Mouse (Mus musculus): ENCODE data around the gene Scfd1. TPM values are rescaled to one million over a fixed set of nuclear protein-coding genes. Genes with fewer than 3 reads are reported as not detected.

The Scfd1 gene
- polyA plus RNA-seq, 2 experiments: 17.8 to 40.4 TPM

- no peak for ATAC-seq (ENCODE audit: insufficient read depth)
- H3K36me3 ChIP-seq (replicated peaks; ENCODE audit: control insufficient read depth, insufficient read depth, low read depth): peaks cover 5% of the 10 kb centered on the region
These were observed 60.2 kb downstream of the Scfd1 start for GRCm38 (mm10) chr12:51437541-51437940.

GRCm38 (mm10) chr12:51438311-51438710, 61.0 kb downstream of the Scfd1 start:
- H3K27ac ChIP-seq: no peak overlapping the region
- DNase-seq (ENCODE audit: low read depth in 3 of 3, low spot score in 3 of 3): no peak
- H3K27me3 ChIP-seq (ENCODE audit: control insufficient read depth, insufficient read depth, low read length): no peaks in the 10 kb centered on the region
- H3K4me2 ChIP-seq (ENCODE audit: low read depth): no peak overlapping the region
- 45% methylated on average over 2 of the region's 2 CpGs for WGBS (ENCODE audit: insufficient replicate concordance)
- no peak overlapping the region for H3K9ac ChIP-seq (replicated peaks)
- H3K4me1 ChIP-seq (replicated peaks; ENCODE audit: control insufficient read depth in 2 of 2, insufficient read depth in 2 of 2, low read length in 1 of 2): no peaks in the 10 kb centered on the region
- ATAC-seq (ENCODE audit: insufficient read depth): no peak
- TF ChIP-seq EP300 (IDR thresholded peaks at IDR 0.05; ENCODE audit: low read depth): no peak
- TF ChIP-seq CTCF (IDR thresholded peaks at IDR 0.05; ENCODE audit: low read depth): no peak
- peaks cover 5% of the 10 kb centered on the region for H3K36me3 ChIP-seq (replicated peaks; ENCODE audit: control insufficient read depth, insufficient read depth, low read depth)
- no peak overlapping the region for H3K4me3 ChIP-seq (ENCODE audit: insufficient read depth in 1 of 2, low read depth in 2 of 2, low read length in 2 of 2)
- H3K9me3 ChIP-seq (ENCODE audit: control insufficient read depth, low read length): no peaks in the 10 kb centered on the region

More at GRCm38 (mm10) chr12:51437541-51437940, 60.2 kb downstream of the Scfd1 start:
- Histone ChIP-seq H3K27me3 (ENCODE audit: control insufficient read depth, insufficient read depth, low read length) (no peaks in the 10 kb centered on the region), H3K27ac (no peak overlapping the region), H3K4me2 (ENCODE audit: low read depth) (no peak overlapping the region), H3K4me1 (replicated peaks; ENCODE audit: control insufficient read depth in 2 of 2, insufficient read depth in 2 of 2, low read length in 1 of 2) (no peaks in the 10 kb centered on the region), H3K9ac (replicated peaks) (no peak overlapping the region), H3K9me3 (ENCODE audit: control insufficient read depth, low read length) (no peaks in the 10 kb centered on the region), H3K4me3 (ENCODE audit: insufficient read depth in 1 of 2, low read depth in 2 of 2, low read length in 2 of 2) (no peak overlapping the region)
- 72% methylated on average over 2 of the region's 2 CpGs for WGBS (ENCODE audit: insufficient replicate concordance)
- DNase-seq (ENCODE audit: low read depth in 3 of 3, low spot score in 3 of 3): no peak
- no peak for TF ChIP-seq EP300 (IDR thresholded peaks at IDR 0.05; ENCODE audit: low read depth)
- TF ChIP-seq CTCF (IDR thresholded peaks at IDR 0.05; ENCODE audit: low read depth): no peak

- no peak for ATAC-seq (ENCODE audit: insufficient read depth)
- Histone ChIP-seq H3K4me1 (replicated peaks; ENCODE audit: control insufficient read depth in 2 of 2, insufficient read depth in 2 of 2, low read length in 1 of 2) (no peaks in the 10 kb centered on the region), H3K4me2 (ENCODE audit: low read depth) (no peak overlapping the region), H3K27me3 (ENCODE audit: control insufficient read depth, insufficient read depth, low read length) (no peaks in the 10 kb centered on the region), H3K27ac (no peak overlapping the region), H3K36me3 (replicated peaks; ENCODE audit: control insufficient read depth, insufficient read depth, low read depth) (peaks cover 8% of the 10 kb centered on the region), H3K9me3 (ENCODE audit: control insufficient read depth, low read length) (no peaks in the 10 kb centered on the region), H3K9ac (replicated peaks) (no peak overlapping the region), H3K4me3 (ENCODE audit: insufficient read depth in 1 of 2, low read depth in 2 of 2, low read length in 2 of 2) (no peak overlapping the region)
- no peak for DNase-seq (ENCODE audit: low read depth in 3 of 3, low spot score in 3 of 3)
- TF ChIP-seq CTCF (IDR thresholded peaks at IDR 0.05; ENCODE audit: low read depth) (no peak), EP300 (IDR thresholded peaks at IDR 0.05; ENCODE audit: low read depth) (no peak)
- 64% methylated on average over 2 of the region's 2 CpGs for WGBS (ENCODE audit: insufficient replicate concordance)
These were observed 72.0 kb downstream of the Scfd1 start for GRCm38 (mm10) chr12:51449303-51449702.

- Histone ChIP-seq H3K4me3 (ENCODE audit: insufficient read depth in 1 of 2, low read depth in 2 of 2, low read length in 2 of 2) (no peak overlapping the region), H3K36me3 (replicated peaks; ENCODE audit: control insufficient read depth, insufficient read depth, low read depth) (no peaks in the 10 kb centered on the region), H3K4me1 (replicated peaks; ENCODE audit: control insufficient read depth in 2 of 2, insufficient read depth in 2 of 2, low read length in 1 of 2) (no peaks in the 10 kb centered on the region), H3K9me3 (ENCODE audit: control insufficient read depth, low read length) (no peaks in the 10 kb centered on the region), H3K9ac (replicated peaks) (no peak overlapping the region), H3K27ac (no peak overlapping the region), H3K27me3 (ENCODE audit: control insufficient read depth, insufficient read depth, low read length) (no peaks in the 10 kb centered on the region), H3K4me2 (ENCODE audit: low read depth) (no peak overlapping the region)
- no peak for ATAC-seq (ENCODE audit: insufficient read depth)
- WGBS (ENCODE audit: insufficient replicate concordance): 59% methylated on average over 4 of the region's 4 CpGs
- TF ChIP-seq EP300 (IDR thresholded peaks at IDR 0.05; ENCODE audit: low read depth) (no peak), CTCF (IDR thresholded peaks at IDR 0.05; ENCODE audit: low read depth) (no peak)
- DNase-seq (ENCODE audit: low read depth in 3 of 3, low spot score in 3 of 3): no peak
These were observed 93.6 kb downstream of the Scfd1 start for GRCm38 (mm10) chr12:51470881-51471280.

GRCm38 (mm10) chr12:51481246-51481645, 103.9 kb downstream of the Scfd1 start:
- Histone ChIP-seq H3K9me3 (ENCODE audit: control insufficient read depth, low read length) (no peaks in the 10 kb centered on the region), H3K27me3 (ENCODE audit: control insufficient read depth, insufficient read depth, low read length) (no peaks in the 10 kb centered on the region), H3K9ac (replicated peaks) (no peak overlapping the region), H3K27ac (no peak overlapping the region), H3K36me3 (replicated peaks; ENCODE audit: control insufficient read depth, insufficient read depth, low read depth) (no peaks in the 10 kb centered on the region), H3K4me3 (ENCODE audit: insufficient read depth in 1 of 2, low read depth in 2 of 2, low read length in 2 of 2) (no peak overlapping the region), H3K4me2 (ENCODE audit: low read depth) (no peak overlapping the region), H3K4me1 (replicated peaks; ENCODE audit: control insufficient read depth in 2 of 2, insufficient read depth in 2 of 2, low read length in 1 of 2) (no peaks in the 10 kb centered on the region)
- TF ChIP-seq CTCF (IDR thresholded peaks at IDR 0.05; ENCODE audit: low read depth): no peak
- TF ChIP-seq EP300 (IDR thresholded peaks at IDR 0.05; ENCODE audit: low read depth): no peak
- WGBS (ENCODE audit: insufficient replicate concordance): 73% methylated on average over 2 of the region's 2 CpGs
- DNase-seq (ENCODE audit: low read depth in 3 of 3, low spot score in 3 of 3): no peak
- ATAC-seq (ENCODE audit: insufficient read depth): no peak

Data from liver, embryonic 14.5 days (tissue).